Mouse (Mus musculus) CH12.LX (cell line): ENCODE data around the gene Alg2.

Experiments used
- CTCF ChIP-seq, 2 experiments: IDR thresholded peaks in 1 of 2; conservative IDR thresholded peaks in 1 of 2; 2 replicates each; pipeline ENCODE4 v1.5.1; 2011 to 2012; ENCODE audit warnings: low read depth in 2 of 2, low read length in 2 of 2, improper control_type of control experiment in 1 of 2, inconsistent platforms in 1 of 2, mild to moderate bottlenecking in 1 of 2, moderate library complexity in 1 of 2
- MAX ChIP-seq: IDR thresholded peaks from 2 replicates; pipeline ENCODE4 v1.6.1; 2011; ENCODE audit warnings: low read length, improper control_type of control experiment
- POLR2A ChIP-seq: IDR thresholded peaks from 2 replicates; pipeline ENCODE4 v1.6.1; 2011; ENCODE audit warnings: low read depth, mild to moderate bottlenecking, improper control_type of control experiment, low read length
- POLR2AphosphoS2 ChIP-seq: IDR thresholded peaks from 2 replicates; pipeline ENCODE4 v1.6.1; 2011; ENCODE audit warnings: low read depth, low read length, improper control_type of control experiment
- ZNF384 ChIP-seq: IDR thresholded peaks from 2 replicates; pipeline ENCODE4 v1.6.1; 2012; ENCODE audit warnings: low read depth, low read length, improper control_type of control experiment, inconsistent platforms

- no peak for TF ChIP-seq POLR2AphosphoS2
- TF ChIP-seq MAX = no peak
- no peak for TF ChIP-seq POLR2A
- TF ChIP-seq CTCF (conservative IDR thresholded peaks at IDR 0.05 in 1 of 2, IDR thresholded peaks at IDR 0.05 in 1 of 2; ENCODE audit: low read depth in 2 of 2, low read length in 2 of 2) = no peak
- no peak for TF ChIP-seq ZNF384
Measured at GRCm38 (mm10) chr4:47425247-47425830, 48.8 kb downstream of the Alg2 start.
